ENCODE assay signal across 20 mouse cellular contexts in genomic region chr15:6983320-6983719, GRCm38 (mm10).
A peak's percentile ranks its signal among the peaks of the same experiment; 100 is the strongest.
DNase-seq lines count a peak whose midpoint lies in the region; TF ChIP-seq lines count a peak whose summit lies in the region.
"Had no signal": no experiment of that assay in that cellular context is flagged by ENCODE, and none has a peak within 500 bp of the region (broad histone marks: within the 10 kb centered on the region; RNA-seq: fewer than 3 reads in every experiment).

No protein-coding gene starts in this region.

- H3K27me3 ChIP-seq in ES-Bruce4 (ENCODE audit: control insufficient read depth, insufficient read depth, low read length, poor library complexity, severe bottlenecking): no peaks in the 10 kb centered on the region
- H3K27me3 ChIP-seq: embryonic facial prominence, embryonic 13.5 days; embryonic facial prominence, embryonic 15.5 days; forebrain, embryonic 13.5 days; forebrain, embryonic 15.5 days had no signal

- peak; percentile 73 for TF ChIP-seq EP300 in ES-Bruce4 (IDR thresholded peaks at IDR 0.05; ENCODE audit: insufficient read depth, low read depth, low read length)

- no peaks in the 10 kb centered on the region for H3K36me3 ChIP-seq in ES-Bruce4 (ENCODE audit: control insufficient read depth, insufficient read depth, low read length, poor library complexity, severe bottlenecking)
- H3K36me3 ChIP-seq: embryonic facial prominence, embryonic 13.5 days; embryonic facial prominence, embryonic 15.5 days; forebrain, embryonic 15.5 days had no signal

- TF ChIP-seq CTCF in ES-Bruce4 (IDR thresholded peaks at IDR 0.05; ENCODE audit: low read depth, low read length): no peak

- H3K4me3 ChIP-seq in ES-Bruce4 (ENCODE audit: low read depth, low read length): no peak overlapping the region
- H3K4me3 ChIP-seq: embryonic facial prominence, embryonic 13.5 days; embryonic facial prominence, embryonic 15.5 days; forebrain, embryonic 13.5 days; forebrain, embryonic 15.5 days had no signal

- TF ChIP-seq POLR2A in ES-Bruce4 (IDR thresholded peaks at IDR 0.05; ENCODE audit: insufficient read depth, low read length): no peak

- H3K9ac ChIP-seq in ES-Bruce4 (ENCODE audit: low read depth, poor library complexity, severe bottlenecking): no peak overlapping the region
- H3K9ac ChIP-seq: embryonic facial prominence, embryonic 13.5 days; embryonic facial prominence, embryonic 15.5 days; forebrain, embryonic 13.5 days; forebrain, embryonic 15.5 days; forebrain, postnatal 0 days had no signal

- no peaks in the 10 kb centered on the region for H3K9me3 ChIP-seq in ES-Bruce4 (replicated peaks; ENCODE audit: control insufficient read depth, insufficient read depth, low read length, poor library complexity, severe bottlenecking)
- H3K9me3 ChIP-seq: embryonic facial prominence, embryonic 13.5 days; embryonic facial prominence, embryonic 15.5 days; forebrain, embryonic 13.5 days; forebrain, embryonic 15.5 days had no signal

- H3K27ac ChIP-seq in ES-Bruce4 (ENCODE audit: insufficient read depth, low read length): no peak overlapping the region
- H3K27ac ChIP-seq: embryonic facial prominence, embryonic 13.5 days; embryonic facial prominence, embryonic 15.5 days; forebrain, embryonic 13.5 days; forebrain, embryonic 15.5 days had no signal

- peak; percentile 26 for DNase-seq in ES-CJ7 (ENCODE audit: low read depth, low spot score)
- DNase-seq in ZHBTc4 (ENCODE audit: low read depth, low spot score): peak; percentile 69
- no peak for DNase-seq in ovary, postnatal 14 days (ENCODE audit: low spot score)
- DNase-seq in urinary bladder, adult 18-20 months (ENCODE audit: low spot score in 2 of 2): no peak
- DNase-seq: adrenal gland, adult 2 months; adrenal gland, postnatal 10 days; adrenal gland, postnatal 25 days; cerebellum, adult 11 months; cerebellum, adult 18-20 months; cerebellum, adult 8-10 months; cerebellum, adult 9-11 months; cerebellum, postnatal 14 days; cerebellum, postnatal 36 days; embryo, embryonic 11 days; forebrain, postnatal 0 days had no signal

- H3K4me1 ChIP-seq in ES-Bruce4 (ENCODE audit: control insufficient read depth, insufficient read depth, low read length): peaks cover 2% of the 10 kb centered on the region
- H3K4me1 ChIP-seq: forebrain, embryonic 13.5 days; forebrain, embryonic 15.5 days had no signal

Comparison
In these comparisons a context has a peak if more than half of its experiments do, and no peak if none do; other contexts are left out.
1. DNase-seq: peak in ES-CJ7 (single experiment) and ZHBTc4 (single experiment); none in ovary, postnatal 14 days (single experiment) and urinary bladder, adult 18-20 months (0 of 2).